Mouse (Mus musculus): ENCODE measurements around the gene 2900026A02Rik. TPM values are rescaled to one million over a fixed set of nuclear protein-coding genes. Genes with fewer than 3 reads are reported as not detected.

2900026A02Rik gene
- polyA plus RNA-seq, 2 experiments: 7.1 to 13.6 TPM

GRCm38 (mm10) chr5:113123693-113124092 is 97.3 kb downstream of the 2900026A02Rik start:
- ATAC-seq (ENCODE audit: low FRiP score, low read depth): no peak
- H3K27me3 ChIP-seq (ENCODE audit: control insufficient read depth, insufficient read depth, low read length): no peaks in the 10 kb centered on the region
- no peak overlapping the region for H3K4me2 ChIP-seq (replicated peaks; ENCODE audit: low read depth, low read length, severe bottlenecking)
- no peak overlapping the region; the same call in 1 of the 2 replicates for H3K27ac ChIP-seq (replicated peaks; ENCODE audit: low read depth, low read length)
- no peaks in the 10 kb centered on the region for H3K36me3 ChIP-seq (ENCODE audit: control insufficient read depth, insufficient read depth, low read length)
- H3K9ac ChIP-seq (ENCODE audit: low read depth, low read length, severe bottlenecking): no peak overlapping the region
- WGBS: 65% methylated on average over 10 of the region's 10 CpGs
- TF ChIP-seq POLR2A (IDR thresholded peaks at IDR 0.05; ENCODE audit: borderline replicate concordance, extremely low read depth, insufficient read depth, insufficient read length): no peak
- peaks cover 39% of the 10 kb centered on the region for H3K4me1 ChIP-seq (ENCODE audit: control insufficient read depth, insufficient read depth, low read length)
- no peaks in the 10 kb centered on the region for H3K9me3 ChIP-seq (ENCODE audit: control insufficient read depth, low read length)
- no peak overlapping the region for H3K4me3 ChIP-seq (replicated peaks; ENCODE audit: low read length)
- DNase-seq (ENCODE audit: low spot score): no peak

- no peak overlapping the region for H3K27ac ChIP-seq (replicated peaks; ENCODE audit: low read depth, low read length)
- ATAC-seq (ENCODE audit: low FRiP score, low read depth) (no peak), DNase-seq (ENCODE audit: low spot score) (no peak)
- H3K4me3 ChIP-seq (replicated peaks; ENCODE audit: low read length): no peak overlapping the region
- no peak for TF ChIP-seq POLR2A (IDR thresholded peaks at IDR 0.05; ENCODE audit: borderline replicate concordance, extremely low read depth, insufficient read depth, insufficient read length)
- no peak overlapping the region for H3K9ac ChIP-seq (ENCODE audit: low read depth, low read length, severe bottlenecking)
- no peaks in the 10 kb centered on the region for H3K9me3 ChIP-seq (ENCODE audit: control insufficient read depth, low read length)
- H3K4me2 ChIP-seq (replicated peaks; ENCODE audit: low read depth, low read length, severe bottlenecking): no peak overlapping the region
- H3K36me3 ChIP-seq (ENCODE audit: control insufficient read depth, insufficient read depth, low read length): no peaks in the 10 kb centered on the region
- no peaks in the 10 kb centered on the region for H3K27me3 ChIP-seq (ENCODE audit: control insufficient read depth, insufficient read depth, low read length)
- H3K4me1 ChIP-seq (ENCODE audit: control insufficient read depth, insufficient read depth, low read length): peaks cover 43% of the 10 kb centered on the region
- 36% methylated on average over 12 of the region's 12 CpGs for WGBS
Measured at GRCm38 (mm10) chr5:113122326-113123054, 98.5 kb downstream of the 2900026A02Rik start.

GRCm38 (mm10) chr5:113121591-113121875 is 99.5 kb downstream of the 2900026A02Rik start:
- peaks cover 40% of the 10 kb centered on the region for H3K4me1 ChIP-seq (ENCODE audit: control insufficient read depth, insufficient read depth, low read length)
- H3K9me3 ChIP-seq (ENCODE audit: control insufficient read depth, low read length): no peaks in the 10 kb centered on the region
- DNase-seq (ENCODE audit: low spot score): no peak
- peak overlapping the region; percentile 73 for H3K27ac ChIP-seq (replicated peaks; ENCODE audit: low read depth, low read length)
- H3K9ac ChIP-seq (ENCODE audit: low read depth, low read length, severe bottlenecking): 0 out of 2 replicates have a peak overlapping the region, but pooled peaks have one; percentile 2
- TF ChIP-seq POLR2A (IDR thresholded peaks at IDR 0.05; ENCODE audit: borderline replicate concordance, extremely low read depth, insufficient read depth, insufficient read length): no peak
- WGBS: 20% methylated on average over 6 of the region's 6 CpGs
- no peak overlapping the region for H3K4me3 ChIP-seq (replicated peaks; ENCODE audit: low read length)
- no peaks in the 10 kb centered on the region for H3K27me3 ChIP-seq (ENCODE audit: control insufficient read depth, insufficient read depth, low read length)
- no peak for ATAC-seq (ENCODE audit: low FRiP score, low read depth)
- H3K4me2 ChIP-seq (replicated peaks; ENCODE audit: low read depth, low read length, severe bottlenecking): 0 out of 2 replicates have a peak overlapping the region, but pooled peaks have one; percentile 13
- no peaks in the 10 kb centered on the region for H3K36me3 ChIP-seq (ENCODE audit: control insufficient read depth, insufficient read depth, low read length)

- Histone ChIP-seq H3K9ac (ENCODE audit: low read depth, low read length, severe bottlenecking) (0 out of 2 replicates have a peak overlapping the region, but pooled peaks have one; percentile 2), H3K4me3 (replicated peaks; ENCODE audit: low read length) (no peak overlapping the region), H3K4me1 (ENCODE audit: control insufficient read depth, insufficient read depth, low read length) (peaks cover 40% of the 10 kb centered on the region), H3K27ac (replicated peaks; ENCODE audit: low read depth, low read length) (peak overlapping the region; percentile 73), H3K36me3 (ENCODE audit: control insufficient read depth, insufficient read depth, low read length) (no peaks in the 10 kb centered on the region), H3K9me3 (ENCODE audit: control insufficient read depth, low read length) (no peaks in the 10 kb centered on the region), H3K27me3 (ENCODE audit: control insufficient read depth, insufficient read depth, low read length) (no peaks in the 10 kb centered on the region), H3K4me2 (replicated peaks; ENCODE audit: low read depth, low read length, severe bottlenecking) (0 out of 2 replicates have a peak overlapping the region, but pooled peaks have one; percentile 13)
- WGBS: 2% methylated on average over 15 of the region's 15 CpGs
- peak; percentile 70; the same call in 1 of the 2 replicates for ATAC-seq (ENCODE audit: low FRiP score, low read depth)
- DNase-seq (ENCODE audit: low spot score): no peak
- TF ChIP-seq POLR2A (IDR thresholded peaks at IDR 0.05; ENCODE audit: borderline replicate concordance, extremely low read depth, insufficient read depth, insufficient read length): no peak
Measured at GRCm38 (mm10) chr5:113120741-113121590, 100.1 kb downstream of the 2900026A02Rik start.

GRCm38 (mm10) chr5:113119861-113120465 is 101.1 kb downstream of the 2900026A02Rik start:
- H3K27me3 ChIP-seq (ENCODE audit: control insufficient read depth, insufficient read depth, low read length): no peaks in the 10 kb centered on the region
- DNase-seq (ENCODE audit: low spot score) (no peak), ATAC-seq (ENCODE audit: low FRiP score, low read depth) (no peak)
- H3K9me3 ChIP-seq (ENCODE audit: control insufficient read depth, low read length): no peaks in the 10 kb centered on the region
- H3K36me3 ChIP-seq (ENCODE audit: control insufficient read depth, insufficient read depth, low read length): no peaks in the 10 kb centered on the region
- no peak overlapping the region for H3K4me2 ChIP-seq (replicated peaks; ENCODE audit: low read depth, low read length, severe bottlenecking)
- TF ChIP-seq POLR2A (IDR thresholded peaks at IDR 0.05; ENCODE audit: borderline replicate concordance, extremely low read depth, insufficient read depth, insufficient read length): no peak
- no peak overlapping the region for H3K27ac ChIP-seq (replicated peaks; ENCODE audit: low read depth, low read length)
- 23% methylated on average over 13 of the region's 13 CpGs for WGBS
- peaks cover 40% of the 10 kb centered on the region for H3K4me1 ChIP-seq (ENCODE audit: control insufficient read depth, insufficient read depth, low read length)
- H3K9ac ChIP-seq (ENCODE audit: low read depth, low read length, severe bottlenecking): 0 out of 2 replicates have a peak overlapping the region, but pooled peaks have one; percentile 12
- no peak overlapping the region for H3K4me3 ChIP-seq (replicated peaks; ENCODE audit: low read length)

All from limb, embryonic 14.5 days (tissue).